Mouse (Mus musculus) monocyte, adult 59 days (primary cell): ENCODE data around the gene Nkx1-2. TPM values are rescaled to one million over a fixed set of nuclear protein-coding genes. Genes with fewer than 3 reads are reported as not detected.

ENCODE experiments used
- total RNA-seq, 2 experiments: library from RNA; stranded (reverse); gene quantifications; one replicate each; pipeline ENCODE4 v1.2.4; 2023

Gene Nkx1-2
- total RNA-seq: not detected

GRCm38 (mm10) chr7:132599071-132599975, at the start of gene Nkx1-2:
Gene Nkx1-2 (minus strand): TSS chr7:132599637.

GRCm38 (mm10) chr7:132610468-132611318, 11.3 kb upstream of the Nkx1-2 start, which contains the start of gene Lhpp:
Gene Lhpp (plus strand): TSS chr7:132610638.

GRCm38 (mm10) chr7:132576116-132576650, 23.3 kb downstream of the Nkx1-2 start, which contains the start of gene Oat:
Gene Oat (minus strand): TSS chr7:132576398.

Other genes starting within 250 kb of the Nkx1-2 start
- 10 to 100 TPM; 53.4 to 57.7 TPM for gene Oat, start 23.2 kb downstream of the Nkx1-2 start, total RNA-seq
- gene Lhpp, start 11.0 kb upstream of the Nkx1-2 start, total RNA-seq: 1 to 10 TPM; 7.6 to 9.0 TPM
- gene Fam53b, start 214.2 kb upstream of the Nkx1-2 start, total RNA-seq: 10 to 100 TPM; 72.4 to 73.3 TPM